Mouse (Mus musculus): Measurements from ENCODE around the gene Arl9. TPM values are rescaled to one million over a fixed set of nuclear protein-coding genes. Genes with fewer than 3 reads are reported as not detected.

The Arl9 gene
- total RNA-seq, 1 experiment: not detected

DNA sequence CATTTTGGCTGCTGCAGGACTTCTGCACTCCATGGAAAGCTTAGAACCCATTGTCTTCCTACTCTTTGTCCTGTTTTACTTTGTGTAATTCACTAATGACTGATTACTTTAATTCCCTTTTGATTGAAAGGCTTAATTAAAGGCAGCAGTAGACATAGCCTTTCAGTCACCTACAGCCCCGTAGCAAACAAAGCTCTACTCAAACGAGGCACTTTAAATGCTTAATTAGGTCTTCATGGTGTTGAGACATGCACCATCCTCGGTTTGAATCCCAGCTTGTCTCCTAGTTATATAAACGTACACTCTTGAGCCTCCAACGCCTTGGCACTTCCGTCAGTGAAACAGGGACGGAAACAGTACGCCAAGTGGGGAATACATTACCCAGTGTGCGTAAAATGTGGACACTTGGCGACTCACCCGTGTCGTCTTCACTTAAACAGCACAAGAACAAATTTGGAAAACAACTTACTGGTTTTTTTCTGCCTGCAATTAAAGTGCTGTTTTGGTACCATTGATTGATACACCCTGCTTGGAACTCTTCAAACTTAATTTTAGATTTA lies 53.1 kb downstream of the Arl9 start:
- H3K36me3 ChIP-seq (ENCODE audit: control insufficient read depth, insufficient read depth, low read length, poor library complexity, severe bottlenecking): no peaks in the 10 kb centered on the region
- no peak overlapping the region for H3K4me3 ChIP-seq (ENCODE audit: insufficient read depth in 1 of 2, low read depth in 1 of 2, low read length in 2 of 2, poor library complexity in 1 of 2, severe bottlenecking in 1 of 2)
- no peak overlapping the region for H3K9ac ChIP-seq (ENCODE audit: insufficient read depth, low read depth, low read length, poor library complexity, severe bottlenecking)
- no peak for TF ChIP-seq ZC3H11A (IDR thresholded peaks at IDR 0.05; ENCODE audit: borderline replicate concordance, low read depth, low read length)
- no peak for TF ChIP-seq CHD2 (IDR thresholded peaks at IDR 0.05; ENCODE audit: low read depth, low read length)
- no peak for TF ChIP-seq HCFC1 (IDR thresholded peaks at IDR 0.05; ENCODE audit: borderline replicate concordance, insufficient read depth, low read length)
- no peak for TF ChIP-seq ZNF384 (IDR thresholded peaks at IDR 0.05; ENCODE audit: low read depth, low read length)
- no peak for DNase-seq (ENCODE audit: low read depth, low spot score)
- H3K4me1 ChIP-seq (ENCODE audit: control insufficient read depth in 2 of 2, insufficient read depth in 2 of 2, low read length in 2 of 2, poor library complexity in 1 of 2): peaks cover 1 to 2% of the 10 kb centered on the region in 2 experiments; a peak in 2 of 4 replicates
- in situ Hi-C loops (cut with MboI; ENCODE audit: low sequenced_read_pairs in 2 of 2, unreplicated experiment in 2 of 2): no loop called here
- H3K27ac ChIP-seq (ENCODE audit: insufficient read depth, low read depth, low read length, poor library complexity, severe bottlenecking): no peak overlapping the region
- H3K9me3 ChIP-seq (ENCODE audit: control insufficient read depth, insufficient read depth, low read depth, low read length): no peaks in the 10 kb centered on the region

Other genes with a start within 250 kb of the Arl9 start
- 18.0 and 22.1 TPM in 2 replicates for gene Aasdh, start 98.5 kb upstream of the Arl9 start, total RNA-seq (2012; rRNA removed)
- 308 and 369 TPM in 2 replicates for gene Paics, start 52.7 kb upstream of the Arl9 start, total RNA-seq (2012; rRNA removed)
- 62.9 and 90.3 TPM in 2 replicates for gene Ppat, start 52.5 kb upstream of the Arl9 start, total RNA-seq (2012; rRNA removed)
- gene Srp72, start 29.4 kb upstream of the Arl9 start, total RNA-seq (2012; rRNA removed): 65.9 and 67.0 TPM in 2 replicates
- not detected in 2 replicates for gene Thegl, start 12.0 kb downstream of the Arl9 start, total RNA-seq (2012; rRNA removed)
- gene Hopx, start 111.1 kb downstream of the Arl9 start, total RNA-seq (2012; rRNA removed): 3.9 and 4.9 TPM in 2 replicates
- gene Spink2, start 207.4 kb downstream of the Arl9 start, total RNA-seq (2012; rRNA removed): 0.48 and 0.98 TPM in 2 replicates